Mouse (Mus musculus) activated CD4-positive, CD25-positive, alpha-beta regulatory T cell, adult 9 weeks (primary cell): ENCODE results near the gene Ccdc162. TPM values are rescaled to one million over a fixed set of nuclear protein-coding genes. Genes with fewer than 3 reads are reported as not detected.

Experiments
- polyA plus RNA-seq: library from polyadenylated mRNA; unstranded; fragments of 100-300 nt; shearing (Covaris generic); gene quantifications from one replicate; pipeline ENCODE4 v1.2.1, GENCODE M21; 2017

Ccdc162 gene
- polyA plus RNA-seq: 0.84 TPM

DNA sequence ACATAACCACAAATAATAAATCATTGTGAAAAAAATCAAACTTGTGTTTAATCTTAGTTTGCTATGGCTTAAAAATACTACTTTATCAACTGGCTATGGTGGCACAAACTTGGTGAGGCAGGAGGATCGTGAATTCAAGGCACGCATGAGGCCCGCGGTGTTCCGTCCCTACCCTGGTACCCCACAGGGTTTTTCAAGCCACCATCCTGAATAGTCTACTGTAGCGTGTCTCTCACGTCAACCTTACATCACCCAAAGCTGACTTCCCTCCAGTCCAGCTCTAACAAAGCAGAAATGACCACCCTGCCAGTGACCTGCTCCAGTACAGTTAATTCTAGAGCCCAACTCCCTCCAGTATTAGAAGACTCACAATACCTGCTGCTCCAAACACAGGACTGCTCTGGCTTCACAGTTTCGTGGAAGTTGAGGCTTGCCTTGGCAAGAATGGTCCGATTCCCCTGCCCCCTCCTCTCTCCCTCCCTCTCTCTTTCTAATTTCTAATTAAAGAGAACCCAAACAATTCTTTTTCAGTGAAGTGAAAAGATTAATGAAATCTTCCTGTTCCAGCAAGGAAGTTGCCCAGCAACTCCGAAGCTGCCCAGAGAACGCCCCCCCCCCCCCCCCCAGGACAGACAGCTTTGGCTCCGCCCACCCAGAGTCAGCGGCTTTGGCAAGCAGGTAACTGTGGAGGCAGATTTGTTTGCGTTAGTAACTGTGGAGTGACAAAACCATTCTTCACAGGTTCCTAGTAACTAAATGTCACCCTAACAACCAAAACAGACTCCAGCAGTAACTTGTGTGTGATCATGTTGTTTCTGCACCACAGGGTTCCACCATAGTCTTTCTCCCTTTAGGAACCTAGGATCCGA, at the start of gene Ccdc162:
TSS of gene Ccdc162 (minus strand) at position 606 of the 869 bp plus-strand sequence.

DNA sequence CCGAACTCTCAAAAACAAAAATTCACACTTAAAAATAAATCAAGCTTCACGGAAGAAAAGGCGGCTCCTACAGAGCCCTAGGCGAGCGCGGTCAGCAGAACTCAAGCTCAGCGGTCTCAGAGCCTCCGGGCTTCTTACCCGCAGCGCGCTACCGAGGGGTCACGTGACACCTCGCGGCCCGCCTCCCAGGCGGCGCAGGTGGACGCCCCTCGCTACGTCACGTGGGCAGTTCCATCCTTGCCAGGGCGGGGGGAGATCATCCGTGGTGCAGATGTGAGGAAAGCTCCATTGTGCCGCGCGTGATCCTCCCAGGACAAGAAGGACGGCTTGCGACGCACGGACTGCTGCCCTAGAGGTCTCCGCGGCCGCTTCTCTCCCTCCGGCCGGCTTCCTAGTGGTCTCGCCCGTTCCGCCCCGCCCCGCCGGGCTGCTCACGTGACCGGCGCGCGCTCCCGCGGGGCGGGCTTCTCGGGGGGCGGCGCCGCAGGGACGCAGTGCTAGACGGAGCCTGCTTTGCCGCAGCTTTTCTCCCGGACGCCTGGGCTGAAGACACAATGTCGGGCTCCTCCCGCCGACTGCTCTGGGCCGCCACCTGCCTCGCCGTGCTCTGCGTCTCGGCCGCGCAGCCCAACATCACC, 197.3 kb downstream of the Ccdc162 start, which contains the start of gene Cd164:
TSS of gene Cd164 (plus strand) at position 434 of the 638 bp plus-strand sequence.

DNA sequence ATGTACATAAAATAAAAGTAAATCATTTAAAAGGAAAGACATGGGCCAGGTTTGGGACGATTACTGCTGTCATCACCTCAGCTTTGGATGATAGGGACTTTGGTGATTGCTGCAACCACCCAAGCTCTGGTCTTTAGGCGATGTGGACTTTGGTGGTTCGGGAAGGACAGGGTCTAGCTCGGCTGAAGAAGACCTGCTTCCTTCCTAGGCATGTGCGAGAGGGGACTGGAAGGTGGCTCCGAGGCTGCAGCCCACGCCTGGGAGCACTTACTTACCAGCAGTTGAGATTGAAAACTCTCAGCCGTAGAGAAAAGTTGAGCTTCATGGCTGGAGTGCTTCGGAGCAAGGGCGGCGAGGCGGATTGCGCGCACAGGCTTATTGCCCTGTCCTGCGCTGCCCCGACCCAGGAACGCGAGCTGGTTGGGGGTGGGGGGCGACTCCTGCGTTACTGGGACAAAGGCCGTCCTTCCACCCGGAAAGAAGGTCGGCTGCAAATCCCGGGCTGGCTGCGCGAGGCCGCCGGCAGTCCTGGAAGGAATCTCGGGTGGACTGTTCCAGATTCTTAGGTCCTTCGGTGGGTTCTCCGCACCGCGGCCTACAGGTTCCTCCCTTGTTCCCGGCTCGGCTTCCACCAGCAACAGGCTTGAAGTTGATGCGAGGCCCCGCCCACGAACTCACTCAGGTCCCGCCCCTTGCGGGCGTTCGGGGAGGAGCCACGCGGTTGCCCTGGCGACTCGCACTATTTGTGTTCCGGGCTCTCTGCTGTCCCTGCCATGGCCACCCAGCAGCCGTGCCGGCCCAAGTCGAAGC, 226.5 kb downstream of the Ccdc162 start, which contains the start of the genes Smpd2 and Ppil6:
TSS of gene Smpd2 (minus strand) at position 662 of the 810 bp plus-strand sequence.
TSS of gene Ppil6 (plus strand) at position 732 of the 810 bp plus-strand sequence.

Other genes with a start within 250 kb of the Ccdc162 start
- gene Mical1, start 240.3 kb downstream of the Ccdc162 start, polyA plus RNA-seq: 103 TPM
- 42.8 TPM for gene Smpd2, start 226.3 kb downstream of the Ccdc162 start, polyA plus RNA-seq
- not detected for gene Ppil6, start 226.2 kb downstream of the Ccdc162 start, polyA plus RNA-seq
- 254 TPM for gene Cd164, start 197.2 kb downstream of the Ccdc162 start, polyA plus RNA-seq
- gene Cep57l1, start 93.2 kb upstream of the Ccdc162 start, polyA plus RNA-seq: 22.2 TPM
- 187 TPM for gene Sesn1, start 93.3 kb upstream of the Ccdc162 start, polyA plus RNA-seq